8 mouse cellular contexts compared by ENCODE assay signal in genomic region chr2:32534061-32534732, GRCm38 (mm10). TPM values are rescaled to one million over a fixed set of nuclear protein-coding genes. Genes with fewer than 3 reads are reported as not detected.
A peak's percentile ranks its signal among the peaks of the same experiment; 100 is the strongest.
DNase-seq lines count a peak whose midpoint lies in the region; ATAC-seq and TF ChIP-seq lines count a peak whose summit lies in the region.

No protein-coding gene starts in this region.

- H3K4me2 ChIP-seq in intestine, embryonic 15.5 days (replicated peaks), result peak overlapping the region; percentile 83
- H3K4me2 ChIP-seq in liver, postnatal 0 days (ENCODE audit: low read depth, low read length), result peak overlapping the region; percentile 94
- H3K4me2 ChIP-seq in neural tube, embryonic 14.5 days (ENCODE audit: low read depth, low read length), result peak overlapping the region; percentile 82

- ATAC-seq in intestine, embryonic 15.5 days, result peak; percentile 18
- ATAC-seq in liver, postnatal 0 days, result no peak
- ATAC-seq in neural tube, embryonic 14.5 days (ENCODE audit: low read depth), result no peak

- no peak for TF ChIP-seq CTCF in liver, postnatal 0 days (IDR thresholded peaks at IDR 0.05; ENCODE audit: low read depth)

- H3K4me3 ChIP-seq in intestine, embryonic 15.5 days (replicated peaks), result peak overlapping the region; percentile 92
- peak overlapping the region; percentile 73 for H3K4me3 ChIP-seq in liver, postnatal 0 days (ENCODE audit: low read depth, low read length)
- peak overlapping the region; percentile 86 for H3K4me3 ChIP-seq in neural tube, embryonic 14.5 days (ENCODE audit: low read depth, low read length)

- no peak for TF ChIP-seq EP300 in liver, postnatal 0 days (IDR thresholded peaks at IDR 0.05; ENCODE audit: low read depth)

- H3K9me3 ChIP-seq in intestine, embryonic 15.5 days, result no peaks in the 10 kb centered on the region
- no peaks in the 10 kb centered on the region for H3K9me3 ChIP-seq in liver, postnatal 0 days (ENCODE audit: low read length)
- no peaks in the 10 kb centered on the region for H3K9me3 ChIP-seq in neural tube, embryonic 14.5 days (ENCODE audit: control insufficient read depth, low read length)

- peak overlapping the region; percentile 95 for H3K27ac ChIP-seq in intestine, embryonic 15.5 days
- H3K27ac ChIP-seq in liver, postnatal 0 days (ENCODE audit: low read depth), result peak overlapping the region; percentile 88
- H3K27ac ChIP-seq in neural tube, embryonic 14.5 days (ENCODE audit: low read depth, low read length), result peak overlapping the region; percentile 80

- peak; percentile 24 for DNase-seq in ovary, postnatal 36 days (ENCODE audit: low spot score)
- no peak for DNase-seq in ovary, adult 18-20 months (ENCODE audit: low spot score)
- peak; percentile 69 for DNase-seq in brain, adult 2 months (ENCODE audit: low read depth, low spot score)
- peak; percentile 34 for DNase-seq in gastrocnemius, postnatal 25 days
- peak; percentile 51 for DNase-seq in liver, postnatal 0 days
- no peak for DNase-seq in right cerebral cortex, postnatal 36 days (ENCODE audit: low spot score in 2 of 2)

- H3K36me3 ChIP-seq in intestine, embryonic 15.5 days, result no peaks in the 10 kb centered on the region
- H3K36me3 ChIP-seq in liver, postnatal 0 days (replicated peaks; ENCODE audit: insufficient read depth, low read length), result no peaks in the 10 kb centered on the region
- H3K36me3 ChIP-seq in neural tube, embryonic 14.5 days (ENCODE audit: control insufficient read depth, insufficient read depth, low read length), result no peaks in the 10 kb centered on the region

- WGBS in intestine, embryonic 15.5 days, result 10% methylated on average over 13 of the region's 13 CpGs
- WGBS in liver, postnatal 0 days (ENCODE audit: insufficient replicate concordance), result 12% methylated on average over 13 of the region's 13 CpGs
- WGBS in neural tube, embryonic 14.5 days, result 12% methylated on average over 13 of the region's 13 CpGs

- H3K27me3 ChIP-seq in intestine, embryonic 15.5 days (replicated peaks), result no peaks in the 10 kb centered on the region
- peaks cover 17% of the 10 kb centered on the region for H3K27me3 ChIP-seq in liver, postnatal 0 days (ENCODE audit: insufficient read depth, low read length)
- H3K27me3 ChIP-seq in neural tube, embryonic 14.5 days (ENCODE audit: control insufficient read depth, insufficient read depth, low read length), result no peaks in the 10 kb centered on the region

- H3K9ac ChIP-seq in intestine, embryonic 15.5 days, result peak overlapping the region; percentile 43
- H3K9ac ChIP-seq in liver, postnatal 0 days (replicated peaks), result peak overlapping the region; percentile 71
- H3K9ac ChIP-seq in neural tube, embryonic 14.5 days (replicated peaks; ENCODE audit: low read depth, low read length), result peak overlapping the region; percentile 50

- H3K4me1 ChIP-seq in intestine, embryonic 15.5 days (replicated peaks), result peaks cover 33% of the 10 kb centered on the region
- peaks cover 39% of the 10 kb centered on the region for H3K4me1 ChIP-seq in liver, postnatal 0 days (ENCODE audit: insufficient read depth)
- peaks cover 36% of the 10 kb centered on the region for H3K4me1 ChIP-seq in neural tube, embryonic 14.5 days (ENCODE audit: control insufficient read depth, insufficient read depth, low read length)

RNA-seq across cellular contexts. Expression of gene Fam102a, which starts 0.9 kb away (rescaled TPM):
- total RNA-seq in gastrocnemius, postnatal 25 days (2021), result 1 to 10 TPM; 2.4 to 2.9 TPM
- polyA plus RNA-seq in intestine, embryonic 15.5 days (2015; fragmentation: Nextera tagmentation; extraction: Ambion mirVana), result 9.7 and 9.8 TPM in 2 replicates
- polyA plus RNA-seq in liver, postnatal 0 days (2015; fragmentation: Nextera tagmentation; extraction: Ambion mirVana), result 4.8 and 6.1 TPM in 2 replicates
- polyA plus RNA-seq in neural tube, embryonic 14.5 days (2014; fragmentation: Nextera tagmentation; extraction: Ambion mirVana), result 6.7 and 7.3 TPM in 2 replicates

RNA-seq across cellular contexts. Expression of gene Dpm2, which starts 36.5 kb away (rescaled TPM):
- 10 to 100 TPM; 11.7 to 12.6 TPM for total RNA-seq in gastrocnemius, postnatal 25 days (2021)
- polyA plus RNA-seq in intestine, embryonic 15.5 days (2015; fragmentation: Nextera tagmentation; extraction: Ambion mirVana), result 115 and 121 TPM in 2 replicates
- polyA plus RNA-seq in liver, postnatal 0 days (2015; fragmentation: Nextera tagmentation; extraction: Ambion mirVana), result 37.0 and 41.7 TPM in 2 replicates
- 143 and 157 TPM in 2 replicates for polyA plus RNA-seq in neural tube, embryonic 14.5 days (2014; fragmentation: Nextera tagmentation; extraction: Ambion mirVana)

RNA-seq across cellular contexts. Expression of gene Pip5kl1, which starts 40.4 kb away (rescaled TPM):
- not detected for total RNA-seq in gastrocnemius, postnatal 25 days (2021)
- polyA plus RNA-seq in intestine, embryonic 15.5 days (2015; fragmentation: Nextera tagmentation; extraction: Ambion mirVana), result 0.56 and 0.69 TPM in 2 replicates
- not detected in 2 replicates for polyA plus RNA-seq in liver, postnatal 0 days (2015; fragmentation: Nextera tagmentation; extraction: Ambion mirVana)
- 12.4 and 17.1 TPM in 2 replicates for polyA plus RNA-seq in neural tube, embryonic 14.5 days (2014; fragmentation: Nextera tagmentation; extraction: Ambion mirVana)

RNA-seq across cellular contexts. Expression of gene 9430097D07Rik, which starts 41.3 kb away (rescaled TPM):
- total RNA-seq in gastrocnemius, postnatal 25 days (2021), result not detected
- polyA plus RNA-seq in intestine, embryonic 15.5 days (2015; fragmentation: Nextera tagmentation; extraction: Ambion mirVana), result not detected in 2 replicates
- polyA plus RNA-seq in liver, postnatal 0 days (2015; fragmentation: Nextera tagmentation; extraction: Ambion mirVana), result not detected in 2 replicates
- 0.98 and 1.2 TPM in 2 replicates for polyA plus RNA-seq in neural tube, embryonic 14.5 days (2014; fragmentation: Nextera tagmentation; extraction: Ambion mirVana)

RNA-seq across cellular contexts. Expression of gene St6galnac4, which starts 52.7 kb away (rescaled TPM):
- 10 to 100 TPM; 24.6 to 29.2 TPM for total RNA-seq in gastrocnemius, postnatal 25 days (2021)
- 16.4 and 18.8 TPM in 2 replicates for polyA plus RNA-seq in intestine, embryonic 15.5 days (2015; fragmentation: Nextera tagmentation; extraction: Ambion mirVana)
- 4.3 and 5.8 TPM in 2 replicates for polyA plus RNA-seq in liver, postnatal 0 days (2015; fragmentation: Nextera tagmentation; extraction: Ambion mirVana)
- 30.4 and 35.1 TPM in 2 replicates for polyA plus RNA-seq in neural tube, embryonic 14.5 days (2014; fragmentation: Nextera tagmentation; extraction: Ambion mirVana)

Comparison
In these comparisons a context has a peak if more than half of its experiments do, and no peak if none do; other contexts are left out.
1. DNase-seq: peak in ovary, postnatal 36 days (single experiment), brain, adult 2 months (single experiment), gastrocnemius, postnatal 25 days (single experiment) and liver, postnatal 0 days (single experiment); none in ovary, adult 18-20 months (single experiment) and right cerebral cortex, postnatal 36 days (0 of 2).
2. Peak in every context shown above with its lines, with median percentiles within 50 percentile points of each other: H3K27ac ChIP-seq, H3K4me2 ChIP-seq, H3K4me3 ChIP-seq and H3K9ac ChIP-seq.